21 mouse cellular contexts compared by ENCODE assay signal in genomic region chr5:29150146-29150545, GRCm38 (mm10). TPM values are rescaled to one million over a fixed set of nuclear protein-coding genes. Genes with fewer than 3 reads are reported as not detected.
DNase-seq lines count a peak whose midpoint lies in the region; ATAC-seq and TF ChIP-seq lines count a peak whose summit lies in the region.
"Had no signal": no experiment of that assay in that cellular context is flagged by ENCODE, and none has a peak within 500 bp of the region (broad histone marks: within the 10 kb centered on the region; RNA-seq: fewer than 3 reads in every experiment).

No protein-coding gene starts in this region.

- TF ChIP-seq EP300 in lung, postnatal 0 days (IDR thresholded peaks at IDR 0.05) = peak; percentile 94

- WGBS in kidney, postnatal 0 days = 40% methylated on average over 4 of the region's 4 CpGs
- WGBS in lung, postnatal 0 days = 29% methylated on average over 4 of the region's 4 CpGs
- WGBS in embryonic facial prominence, embryonic 14.5 days = 45% methylated on average over 4 of the region's 4 CpGs

- ATAC-seq in kidney, postnatal 0 days (replicated peaks; ENCODE audit: low FRiP score, low read depth) = no peak
- ATAC-seq in lung, postnatal 0 days = peak; percentile 68
- no peak for ATAC-seq in embryonic facial prominence, embryonic 14.5 days (ENCODE audit: low read depth)
- ATAC-seq: forebrain, embryonic 14.5 days; hindbrain, embryonic 16.5 days had no signal

- no peaks in the 10 kb centered on the region for H3K4me1 ChIP-seq in kidney, postnatal 0 days (replicated peaks; ENCODE audit: insufficient read depth, low read length)
- H3K4me1 ChIP-seq in lung, postnatal 0 days (ENCODE audit: insufficient read depth, low read depth, low read length) = no peaks in the 10 kb centered on the region
- H3K4me1 ChIP-seq in embryonic facial prominence, embryonic 14.5 days (ENCODE audit: control insufficient read depth, insufficient read depth, low read length) = no peaks in the 10 kb centered on the region
- H3K4me1 ChIP-seq: embryonic facial prominence, embryonic 15.5 days; forebrain, embryonic 10.5 days; heart, embryonic 13.5 days had no signal

- no peaks in the 10 kb centered on the region for H3K27me3 ChIP-seq in kidney, postnatal 0 days (ENCODE audit: insufficient read depth, low read length)
- H3K27me3 ChIP-seq in lung, postnatal 0 days (replicated peaks; ENCODE audit: insufficient read depth, low read length) = no peaks in the 10 kb centered on the region
- H3K27me3 ChIP-seq in embryonic facial prominence, embryonic 14.5 days (replicated peaks; ENCODE audit: control insufficient read depth, insufficient read depth, low read length) = no peaks in the 10 kb centered on the region
- H3K27me3 ChIP-seq: embryonic facial prominence, embryonic 15.5 days; heart, embryonic 13.5 days had no signal

- H3K36me3 ChIP-seq in kidney, postnatal 0 days (ENCODE audit: insufficient read depth, low read length) = no peaks in the 10 kb centered on the region
- H3K36me3 ChIP-seq in lung, postnatal 0 days (ENCODE audit: insufficient read depth, low read length) = no peaks in the 10 kb centered on the region
- no peaks in the 10 kb centered on the region for H3K36me3 ChIP-seq in embryonic facial prominence, embryonic 14.5 days (ENCODE audit: control insufficient read depth, insufficient read depth, low read length)
- H3K36me3 ChIP-seq: embryonic facial prominence, embryonic 15.5 days; forebrain, embryonic 10.5 days; heart, embryonic 13.5 days had no signal

- no peak overlapping the region for H3K4me3 ChIP-seq in kidney, postnatal 0 days (replicated peaks; ENCODE audit: low read depth, low read length)
- H3K4me3 ChIP-seq in lung, postnatal 0 days (ENCODE audit: low read depth, low read length) = no peak overlapping the region
- no peak overlapping the region for H3K4me3 ChIP-seq in embryonic facial prominence, embryonic 14.5 days (ENCODE audit: low read depth, low read length)
- H3K4me3 ChIP-seq: embryonic facial prominence, embryonic 15.5 days; erythroblast, embryonic 14.5 days; forebrain, embryonic 10.5 days; heart, embryonic 13.5 days had no signal

- DNase-seq in kidney, postnatal 0 days (ENCODE audit: low spot score) = peak; percentile 18
- no peak for DNase-seq in kidney, postnatal 14 days
- DNase-seq in lung, postnatal 0 days (ENCODE audit: low spot score) = peak; percentile 61
- DNase-seq in lung, postnatal 4 days = no peak
- peak; percentile 15 for DNase-seq in embryo, embryonic 10.5 days (ENCODE audit: low spot score)
- DNase-seq in embryonic facial prominence, embryonic 14.5 days (ENCODE audit: low spot score) = peak; percentile 13
- DNase-seq in cerebellum, postnatal 25 days = no peak
- no peak for DNase-seq in cerebellum, adult 9-10 months
- DNase-seq: adrenal gland, postnatal 10 days; cerebellum, adult 11 months; cerebellum, adult 8-10 months; cerebellum, postnatal 36 days; gastrocnemius, postnatal 36 days; heart, adult 11 months; heart, postnatal 36 days had no signal

- no peak overlapping the region for H3K9ac ChIP-seq in kidney, postnatal 0 days (ENCODE audit: low read depth, low read length)
- no peak overlapping the region for H3K9ac ChIP-seq in lung, postnatal 0 days (replicated peaks; ENCODE audit: low read depth)
- H3K9ac ChIP-seq in embryonic facial prominence, embryonic 14.5 days (ENCODE audit: low read depth, low read length) = no peak overlapping the region
- H3K9ac ChIP-seq: embryonic facial prominence, embryonic 15.5 days; heart, embryonic 13.5 days had no signal

- H3K9me3 ChIP-seq in kidney, postnatal 0 days (replicated peaks; ENCODE audit: low read length) = no peaks in the 10 kb centered on the region
- no peaks in the 10 kb centered on the region for H3K9me3 ChIP-seq in lung, postnatal 0 days (ENCODE audit: low read length)
- H3K9me3 ChIP-seq in embryonic facial prominence, embryonic 14.5 days (ENCODE audit: control insufficient read depth, low read length) = no peaks in the 10 kb centered on the region
- H3K9me3 ChIP-seq: embryonic facial prominence, embryonic 15.5 days; forebrain, embryonic 10.5 days; heart, embryonic 13.5 days had no signal

- no peak overlapping the region for H3K4me2 ChIP-seq in kidney, postnatal 0 days (ENCODE audit: low read length)
- no peak overlapping the region for H3K4me2 ChIP-seq in lung, postnatal 0 days (replicated peaks; ENCODE audit: low read depth, low read length)
- H3K4me2 ChIP-seq in embryonic facial prominence, embryonic 14.5 days (ENCODE audit: low read depth, low read length) = no peak overlapping the region
- H3K4me2 ChIP-seq: embryonic facial prominence, embryonic 15.5 days; heart, embryonic 13.5 days had no signal

- H3K27ac ChIP-seq in kidney, postnatal 0 days = no peak overlapping the region
- H3K27ac ChIP-seq in lung, postnatal 0 days (ENCODE audit: low read length) = no peak overlapping the region
- H3K27ac ChIP-seq in embryonic facial prominence, embryonic 14.5 days (replicated peaks; ENCODE audit: low read depth, low read length) = no peak overlapping the region
- H3K27ac ChIP-seq: embryonic facial prominence, embryonic 15.5 days; forebrain, embryonic 10.5 days; heart, embryonic 13.5 days had no signal

- no peak for TF ChIP-seq CTCF in kidney, postnatal 0 days (IDR thresholded peaks at IDR 0.05; ENCODE audit: low read depth)
- 0 out of 2 replicates have a peak, but pooled peaks have one; percentile 2 for TF ChIP-seq CTCF in lung, postnatal 0 days (IDR thresholded peaks at IDR 0.05)

RNA-seq across cellular contexts. Expression of gene Rnf32, which starts 45.6 kb away (rescaled TPM):
- 1.6 and 1.8 TPM in 2 replicates for polyA plus RNA-seq in kidney, postnatal 0 days (2015; fragmentation: Nextera tagmentation; extraction: Ambion mirVana)
- 2.3 and 5.2 TPM in 2 replicates for polyA plus RNA-seq in lung, postnatal 0 days (2015; fragmentation: Nextera tagmentation; extraction: Ambion mirVana)
- 3.5 and 6.1 TPM in 2 replicates for polyA plus RNA-seq in embryonic facial prominence, embryonic 14.5 days (2014; fragmentation: Nextera tagmentation; extraction: Ambion mirVana)

Comparison
In these comparisons a context has a peak if more than half of its experiments do, and no peak if none do; other contexts are left out.
1. DNase-seq: peak in kidney, postnatal 0 days (single experiment), lung, postnatal 0 days (single experiment), embryo, embryonic 10.5 days (single experiment) and embryonic facial prominence, embryonic 14.5 days (single experiment); none in kidney, postnatal 14 days (single experiment), lung, postnatal 4 days (0 of 2), cerebellum, postnatal 25 days (0 of 2) and cerebellum, adult 9-10 months (single experiment).